ENCODE assay signal across 37 mouse cellular contexts in the genomic region with DNA sequence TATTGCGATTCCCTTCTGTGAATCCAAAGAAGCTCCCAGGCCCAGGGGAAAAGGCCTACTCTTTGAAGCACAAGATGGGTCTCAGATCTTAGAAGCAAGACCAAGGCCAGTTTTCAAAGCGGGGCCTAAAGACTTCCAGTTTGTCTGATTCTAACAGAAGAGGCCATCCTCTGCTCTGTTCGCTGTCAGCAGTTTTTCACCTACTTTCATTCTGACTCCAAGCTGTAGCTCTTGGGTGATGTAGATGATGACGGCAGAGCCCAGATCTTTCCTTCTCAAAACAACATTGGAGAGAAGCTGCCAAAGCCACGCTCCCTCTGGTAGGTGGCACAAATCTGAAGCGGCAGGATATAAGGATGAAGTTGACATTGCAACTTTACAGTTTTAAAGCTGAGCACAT. TPM values are rescaled to one million over a fixed set of nuclear protein-coding genes. Genes with fewer than 3 reads are reported as not detected.
DNase-seq lines count a peak whose midpoint lies in the region; TF ChIP-seq lines count a peak whose summit lies in the region.
"Had no signal": no experiment of that assay in that cellular context is flagged by ENCODE, and none has a peak within 500 bp of the region (broad histone marks: within the 10 kb centered on the region; RNA-seq: fewer than 3 reads in every experiment).

No protein-coding gene starts in this region.

- 87% methylated on average over 6 of the region's 6 CpGs for WGBS in small intestine, adult 2 months

- DNase-seq in layer of hippocampus, adult 9-11 months = peak; percentile 50
- DNase-seq in layer of hippocampus, postnatal 14 days (ENCODE audit: low spot score in 2 of 2) = no peak
- peak; percentile 73 for DNase-seq in R1 (ENCODE audit: low read depth, low spot score)
- no peak for DNase-seq in T-cell, adult 2 months (ENCODE audit: low spot score)
- no peak for DNase-seq in right cerebral cortex, postnatal 36 days (ENCODE audit: low spot score in 2 of 2)
- no peak for DNase-seq in left cerebral cortex, adult 9 months (ENCODE audit: low spot score in 2 of 2)
- DNase-seq: adrenal gland, postnatal 10 days; cerebellum, adult 11 months; cerebellum, adult 9-10 months; cerebellum, postnatal 36 days; gastrocnemius, postnatal 10 days; heart, postnatal 14 days; kidney, adult 8-10 months; kidney, postnatal 4 days; liver, embryonic 13.5 days; lung, embryonic 14.5 days; right cerebral cortex, postnatal 25 days had no signal

- H3K4me1 ChIP-seq in E14TG2a.4 (replicated peaks; ENCODE audit: low read depth, low read length) = no peaks in the 10 kb centered on the region
- H3K4me1 ChIP-seq in small intestine, adult 2 months (ENCODE audit: control insufficient read depth, insufficient read depth, insufficient read length, low read length) = peaks cover 6% of the 10 kb centered on the region; the same call in 1 of the 2 replicates
- H3K4me1 ChIP-seq: forebrain, embryonic 13.5 days; hindbrain, embryonic 10.5 days; limb, embryonic 13.5 days had no signal

- peak overlapping the region; percentile 33; the same call in 1 of the 2 replicates for H3K27ac ChIP-seq in small intestine, adult 2 months (ENCODE audit: insufficient read depth, low read depth, low read length)
- H3K27ac ChIP-seq: forebrain, embryonic 13.5 days; hindbrain, embryonic 10.5 days; kidney, postnatal 0 days; limb, embryonic 13.5 days; liver, embryonic 13.5 days had no signal

- no peak for TF ChIP-seq POLR2A in small intestine, adult 2 months (IDR thresholded peaks at IDR 0.05; ENCODE audit: low read depth, low read length)

- peak overlapping the region; percentile 3; the same call in 1 of the 2 replicates for H3K4me3 ChIP-seq in E14TG2a.4 (replicated peaks; ENCODE audit: low read length)
- H3K4me3 ChIP-seq in small intestine, adult 2 months (ENCODE audit: low read depth, low read length) = no peak overlapping the region
- H3K4me3 ChIP-seq: forebrain, embryonic 13.5 days; hindbrain, embryonic 10.5 days; limb, embryonic 13.5 days; liver, embryonic 13.5 days had no signal

- TF ChIP-seq CTCF in E14TG2a.4 (conservative IDR thresholded peaks at IDR 0.05; ENCODE audit: low read length) = no peak
- no peak for TF ChIP-seq CTCF in small intestine, adult 2 months (IDR thresholded peaks at IDR 0.05; ENCODE audit: extremely low read depth, insufficient read length, insufficient replicate concordance, low read depth, low read length)

- H3K27me3 ChIP-seq in E14TG2a.4 (ENCODE audit: insufficient read depth, low read length) = peaks cover 5% of the 10 kb centered on the region
- H3K27me3 ChIP-seq in small intestine, adult 2 months (ENCODE audit: control insufficient read depth, insufficient read depth, low read length) = no peaks in the 10 kb centered on the region
- H3K27me3 ChIP-seq: forebrain, embryonic 13.5 days; limb, embryonic 13.5 days; liver, embryonic 13.5 days had no signal

- H3K36me3 ChIP-seq in E14TG2a.4 (ENCODE audit: insufficient read depth, low read length) = peaks cover 50% of the 10 kb centered on the region
- no peaks in the 10 kb centered on the region for H3K36me3 ChIP-seq in small intestine, adult 2 months (ENCODE audit: control insufficient read depth, insufficient read depth, low read length)
- H3K36me3 ChIP-seq: hindbrain, embryonic 10.5 days; limb, embryonic 13.5 days; liver, embryonic 13.5 days had no signal

- H3K9me3 ChIP-seq in E14TG2a.4 (ENCODE audit: low read length) = peaks cover 60% of the 10 kb centered on the region
- H3K9me3 ChIP-seq: forebrain, embryonic 13.5 days; hindbrain, embryonic 10.5 days; limb, embryonic 13.5 days; liver, embryonic 13.5 days had no signal

RNA-seq across cellular contexts. Expression of gene Ccr1, which starts 33.1 kb away (rescaled TPM):
- total RNA-seq in layer of hippocampus, postnatal 14 days (2021) = under 1 TPM; 0.57 to 0.62 TPM
- polyA plus RNA-seq in small intestine, adult 2 months (2012; rRNA removed) = 1.2 and 1.3 TPM in 2 replicates
- total RNA-seq: left cerebral cortex, adult 18-20 months had no signal

RNA-seq across cellular contexts. Expression of gene Ccr1l1, which starts 42.9 kb away (rescaled TPM):
- not detected for total RNA-seq in layer of hippocampus, postnatal 14 days (2021)
- not detected in 2 replicates for polyA plus RNA-seq in small intestine, adult 2 months (2012; rRNA removed)
- total RNA-seq: adrenal gland, postnatal 10 days; gastrocnemius, postnatal 10 days; heart, postnatal 14 days; layer of hippocampus, adult 8-10 months; left cerebral cortex, adult 18-20 months; left cerebral cortex, postnatal 36 days; megakaryocyte progenitor cell, adult 5-6 weeks had no signal
- polyA plus RNA-seq: C2C12; embryonic facial prominence, embryonic 11.5 days; forebrain, embryonic 13.5 days; heart, embryonic 14.5 days; hindbrain, embryonic 10.5 days; hindbrain, embryonic 16.5 days; intestine, embryonic 16.5 days; kidney, postnatal 0 days; limb, embryonic 13.5 days; liver, embryonic 13.5 days; lung, embryonic 14.5 days; midbrain, embryonic 11.5 days; midbrain, embryonic 16.5 days; neural tube, embryonic 11.5 days; stomach, embryonic 14.5 days; testis, adult 2 months had no signal

Comparison
In these comparisons a context has a peak if more than half of its experiments do, and no peak if none do; other contexts are left out.
1. DNase-seq: peak in layer of hippocampus, adult 9-11 months (single experiment) and R1 (single experiment); none in layer of hippocampus, postnatal 14 days (0 of 2), T-cell, adult 2 months (single experiment), right cerebral cortex, postnatal 36 days (0 of 2) and left cerebral cortex, adult 9 months (0 of 2).